Mouse (Mus musculus) midbrain, embryonic 16.5 days (tissue): ENCODE measurements around the gene Rpusd2. TPM values are rescaled to one million over a fixed set of nuclear protein-coding genes. Genes with fewer than 3 reads are reported as not detected.
A peak's percentile ranks its signal among the peaks of the same experiment; 100 is the strongest.

Source experiments
- ATAC-seq: fragments of 200-750 bp; cut with Nextera tagmentation; 2 replicates; pipeline ENCODE4 v1.8.0; 2017; ENCODE audit warnings: moderate TSS enrichment
- H3K27ac ChIP-seq: fragments of 300-500 bp; sonication (generic); 2 replicates; pipeline ENCODE4 v1.5.1; 2014; ENCODE audit warnings: mild to moderate bottlenecking, low read length, mixed read lengths
- H3K27me3 ChIP-seq: fragments of 300-500 bp; sonication (generic); 2 replicates; pipeline ENCODE4 v1.6.1; 2014; ENCODE audit warnings: low read depth, low read length, mixed read lengths; ENCODE audit not compliant: control insufficient read depth, insufficient read depth
- H3K36me3 ChIP-seq: fragments of 300-500 bp; sonication (generic); 2 replicates; pipeline ENCODE4 v1.6.1; 2014; ENCODE audit warnings: mild to moderate bottlenecking, low read length, moderate library complexity, mixed read lengths; ENCODE audit not compliant: control insufficient read depth, insufficient read depth
- H3K4me1 ChIP-seq: fragments of 300-500 bp; sonication (generic); 2 replicates; pipeline ENCODE4 v1.6.1; 2014; ENCODE audit warnings: mild to moderate bottlenecking, low read length, mixed read lengths; ENCODE audit not compliant: control insufficient read depth, insufficient read depth
- H3K4me2 ChIP-seq: fragments of 300-500 bp; sonication (generic); 2 replicates; pipeline ENCODE4 v1.6.1; 2014; ENCODE audit warnings: mild to moderate bottlenecking, low read length, mixed read lengths
- H3K4me3 ChIP-seq: fragments of 300-500 bp; sonication (generic); 2 replicates; pipeline ENCODE4 v1.5.1; 2014; ENCODE audit warnings: low read depth, mild to moderate bottlenecking, low read length, moderate library complexity, mixed read lengths
- H3K9ac ChIP-seq: fragments of 300-500 bp; sonication (generic); 2 replicates; pipeline ENCODE4 v1.6.1; 2014; ENCODE audit warnings: low read depth, low read length, mixed read lengths
- H3K9me3 ChIP-seq: fragments of 300-500 bp; sonication (generic); replicated peaks from 2 replicates; pipeline ENCODE4 v1.6.1; 2014; ENCODE audit warnings: mild to moderate bottlenecking, low read length, mixed read lengths; ENCODE audit not compliant: control insufficient read depth, poor library complexity, severe bottlenecking
- WGBS: fragments of 180-500 bp; shearing (Covaris S2); extraction: QIAGEN DNeasy Blood & Tissue Kit; methylation state at CpG from one replicate; pipeline ENCODE4 v1.1.7; 2014; 5-methylcytosine and 5-hydroxymethylcytosine counted together
- polyA plus RNA-seq: library from polyadenylated mRNA; unstranded; fragments of >200 nt; fragmentation: Nextera tagmentation; extraction: Ambion mirVana; gene quantifications from 2 replicates; pipeline ENCODE4 v1.2.1, GENCODE M21; 2015

Gene Rpusd2
- polyA plus RNA-seq, 1 experiment from 2014 or later = 4.5 TPM

DNA sequence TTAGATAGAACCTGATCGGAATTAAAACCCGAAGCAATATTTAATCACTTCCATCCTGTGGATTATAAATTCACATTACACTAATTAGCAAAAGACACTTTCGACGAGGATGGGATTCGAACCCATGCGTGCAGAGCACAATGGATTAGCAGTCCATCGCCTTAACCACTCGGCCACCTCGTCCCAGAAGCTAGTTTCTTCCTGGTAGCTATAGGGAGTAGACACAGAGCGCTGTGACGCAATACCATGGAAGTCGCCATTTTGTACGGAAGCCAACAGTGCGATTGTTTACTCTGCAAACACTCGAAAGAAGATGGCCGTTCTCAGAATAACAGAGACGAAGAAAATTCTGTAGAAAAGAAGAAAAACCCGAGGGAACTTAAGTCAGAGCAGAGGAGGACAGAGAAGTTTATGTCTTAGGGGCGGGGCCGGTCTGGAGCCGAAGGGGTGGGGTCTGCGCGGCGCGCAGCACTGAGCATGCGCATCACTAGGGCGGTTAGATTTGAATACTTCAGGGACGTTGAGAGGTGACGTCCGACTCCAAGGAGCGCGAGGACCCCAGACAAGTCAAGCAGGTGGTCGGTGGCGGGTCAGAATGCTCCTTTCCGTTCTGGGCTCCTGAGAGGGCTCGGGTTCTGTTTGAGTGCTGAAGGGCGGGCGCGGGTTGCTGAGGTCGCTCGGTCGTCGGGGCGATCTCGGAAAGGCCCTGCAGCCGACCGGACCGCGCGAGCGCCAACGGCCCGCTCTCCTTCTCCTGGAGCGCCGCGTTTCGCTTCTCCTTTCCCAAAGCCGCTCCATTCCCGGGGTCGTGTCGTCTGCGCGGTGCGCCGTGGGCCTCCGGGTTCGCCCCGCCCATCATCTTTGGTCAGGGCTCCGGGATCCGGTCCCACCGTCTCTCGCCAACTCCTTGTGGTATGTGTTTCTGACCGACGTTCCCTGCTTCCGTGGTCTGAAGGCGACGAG lies 12.3 kb downstream of the Rpusd2 start, which contains the start of gene Knl1:
TSS of gene Knl1 (plus strand) at position 471 of the 963 bp plus-strand sequence.
- H3K4me2 ChIP-seq = peak within 1 kb of the TSS; percentile 76
- H3K4me1 ChIP-seq = peaks cover 6% of the 10 kb centered on the region
- H3K4me3 ChIP-seq = peak within 1 kb of the TSS; percentile 55
- under 1% methylated on average over 77 of the region's 77 CpGs for WGBS
- no peaks in the 10 kb centered on the region for H3K9me3 ChIP-seq
- peak; percentile 97 for ATAC-seq
- H3K27me3 ChIP-seq = no peaks in the 10 kb centered on the region
- peak within 1 kb of the TSS; percentile 63 for H3K27ac ChIP-seq
- H3K9ac ChIP-seq = peak within 1 kb of the TSS; percentile 58
- H3K36me3 ChIP-seq = no peaks in the 10 kb centered on the region

- Histone ChIP-seq H3K36me3 (no peaks in the 10 kb centered on the region), H3K4me2 (peak overlapping the region; percentile 76), H3K27me3 (no peaks in the 10 kb centered on the region), H3K27ac (no peak overlapping the region), H3K9ac (peak overlapping the region; percentile 58), H3K9me3 (no peaks in the 10 kb centered on the region), H3K4me3 (peak overlapping the region; percentile 55), H3K4me1 (peaks cover 6% of the 10 kb centered on the region)
- no peak for ATAC-seq
- WGBS = 17% methylated on average over 4 of the region's 4 CpGs
These were observed 13.3 kb downstream of the Rpusd2 start for GRCm38 (mm10) chr2:119047849-119048248.

- no peaks in the 10 kb centered on the region for H3K27me3 ChIP-seq
- no peak overlapping the region for H3K4me3 ChIP-seq
- no peaks in the 10 kb centered on the region for H3K36me3 ChIP-seq
- no peak overlapping the region for H3K9ac ChIP-seq
- ATAC-seq = no peak
- H3K4me2 ChIP-seq = no peak overlapping the region
- H3K4me1 ChIP-seq = peaks cover 6% of the 10 kb centered on the region
- H3K9me3 ChIP-seq = no peaks in the 10 kb centered on the region
- H3K27ac ChIP-seq = no peak overlapping the region
- 91% methylated on average over 4 of the region's 4 CpGs for WGBS
These were observed 15.6 kb downstream of the Rpusd2 start for GRCm38 (mm10) chr2:119050132-119050650.

- Histone ChIP-seq H3K27me3 (no peaks in the 10 kb centered on the region), H3K9me3 (no peaks in the 10 kb centered on the region), H3K4me3 (no peak overlapping the region), H3K4me1 (no peaks in the 10 kb centered on the region), H3K27ac (no peak overlapping the region), H3K9ac (no peak overlapping the region), H3K36me3 (no peaks in the 10 kb centered on the region), H3K4me2 (no peak overlapping the region)
- 99% methylated on average over 2 of the region's 2 CpGs for WGBS
- ATAC-seq = no peak
These were observed 25.5 kb downstream of the Rpusd2 start for GRCm38 (mm10) chr2:119060139-119060538.

DNA sequence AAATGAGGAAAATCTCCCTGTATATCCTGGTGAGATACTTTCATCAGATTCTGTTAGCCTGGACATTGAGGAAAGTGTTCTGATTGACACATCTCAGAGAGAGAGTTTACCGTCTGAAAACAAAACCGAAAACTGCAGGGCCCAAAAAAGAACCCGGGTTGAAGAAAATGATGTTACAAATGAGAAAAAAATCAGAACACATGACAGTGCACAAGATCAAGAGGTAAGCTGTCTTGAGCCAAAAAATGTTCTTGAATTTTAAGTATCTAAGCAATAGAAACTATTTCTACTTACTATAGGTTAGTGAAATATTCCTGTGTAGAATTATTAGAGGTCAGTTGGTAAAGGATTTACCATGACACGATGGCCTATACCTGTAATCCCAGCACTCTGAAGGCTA lies 37.8 kb downstream of the Rpusd2 start:
- no peaks in the 10 kb centered on the region for H3K4me1 ChIP-seq
- WGBS = 94% methylated on average over 4 of the region's 4 CpGs
- no peaks in the 10 kb centered on the region for H3K9me3 ChIP-seq
- ATAC-seq = no peak
- no peak overlapping the region for H3K4me3 ChIP-seq
- no peaks in the 10 kb centered on the region for H3K27me3 ChIP-seq
- H3K36me3 ChIP-seq = no peaks in the 10 kb centered on the region
- no peak overlapping the region for H3K4me2 ChIP-seq
- H3K27ac ChIP-seq = no peak overlapping the region
- no peak overlapping the region for H3K9ac ChIP-seq

DNA sequence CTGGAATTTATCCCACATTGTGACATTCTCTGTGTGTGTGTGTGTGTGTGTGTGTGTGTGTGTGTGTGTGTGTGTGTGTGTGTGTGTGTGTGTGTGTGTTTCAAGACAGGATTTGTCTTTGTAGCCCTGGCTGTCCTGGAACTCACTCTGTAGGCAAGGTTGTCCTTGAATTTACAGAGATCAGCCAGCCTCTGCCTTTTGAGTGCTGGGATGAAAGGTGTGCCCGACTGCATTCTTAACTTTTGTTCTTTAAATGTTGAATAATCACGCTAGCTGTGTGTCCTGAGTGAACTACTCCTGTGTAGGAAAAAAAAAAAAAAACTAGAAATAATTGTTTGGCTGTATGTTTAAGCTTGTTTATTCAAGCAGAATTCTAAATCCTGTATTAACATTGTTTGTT lies 51.6 kb downstream of the Rpusd2 start:
- no peak overlapping the region for H3K4me3 ChIP-seq
- H3K4me1 ChIP-seq = no peaks in the 10 kb centered on the region
- no peak overlapping the region for H3K9ac ChIP-seq
- no peaks in the 10 kb centered on the region for H3K27me3 ChIP-seq
- whole genome bisulfite sequencing = 91% methylated on average over 2 of the region's 2 CpGs
- H3K9me3 ChIP-seq = no peaks in the 10 kb centered on the region
- no peak overlapping the region for H3K4me2 ChIP-seq
- ATAC-seq = no peak
- no peaks in the 10 kb centered on the region for H3K36me3 ChIP-seq
- H3K27ac ChIP-seq = no peak overlapping the region

Other genes starting within 250 kb of the Rpusd2 start
- 13.8 TPM in 2 replicates for gene Knstrn, start 220.8 kb upstream of the Rpusd2 start, polyA plus RNA-seq
- 38.6 and 46.3 TPM in 2 replicates for gene Ivd, start 172.8 kb upstream of the Rpusd2 start, polyA plus RNA-seq
- 6.4 and 6.9 TPM in 2 replicates for gene Bahd1, start 134.4 kb upstream of the Rpusd2 start, polyA plus RNA-seq
- gene Chst14, start 108.3 kb upstream of the Rpusd2 start, polyA plus RNA-seq = 4.6 and 4.7 TPM in 2 replicates
- 40.7 and 44.6 TPM in 2 replicates for gene Ccdc32, start 5.4 kb upstream of the Rpusd2 start, polyA plus RNA-seq
- gene Knl1, start 12.3 kb downstream of the Rpusd2 start, polyA plus RNA-seq = 4.5 and 8.4 TPM in 2 replicates
- 5.8 and 7.5 TPM in 2 replicates for gene Rad51, start 78.0 kb downstream of the Rpusd2 start, polyA plus RNA-seq
- gene Rmdn3, start 122.2 kb downstream of the Rpusd2 start, polyA plus RNA-seq = 52.4 and 52.9 TPM in 2 replicates
- 7.3 and 9.4 TPM in 2 replicates for gene Gchfr, start 133.0 kb downstream of the Rpusd2 start, polyA plus RNA-seq
- gene Gm14137, start 139.7 kb downstream of the Rpusd2 start, polyA plus RNA-seq = 1.2 and 1.5 TPM in 2 replicates
- gene Zfyve19, start 173.8 kb downstream of the Rpusd2 start, polyA plus RNA-seq = 62.4 and 62.6 TPM in 2 replicates
- 25.9 and 28.5 TPM in 2 replicates for gene Dnajc17, start 174.0 kb downstream of the Rpusd2 start, polyA plus RNA-seq
- not detected in 2 replicates for gene Ppp1r14d, start 195.1 kb downstream of the Rpusd2 start, polyA plus RNA-seq
- gene Spint1, start 202.6 kb downstream of the Rpusd2 start, polyA plus RNA-seq = 0.36 and 0.72 TPM in 2 replicates
- gene Rhov, start 236.5 kb downstream of the Rpusd2 start, polyA plus RNA-seq = 47.5 and 53.8 TPM in 2 replicates